Mouse (Mus musculus): ENCODE measurements around the gene Acbd6.

Acbd6 gene

GRCm38 (mm10) chr1:155681116-155681799 lies 123.3 kb downstream of the Acbd6 start:
- no peaks in the 10 kb centered on the region for H3K9me3 ChIP-seq (ENCODE audit: low read length)
- H3K27me3 ChIP-seq (ENCODE audit: insufficient read depth, low read length): no peaks in the 10 kb centered on the region

GRCm38 (mm10) chr1:155686816-155687215 lies 128.9 kb downstream of the Acbd6 start:
- Histone ChIP-seq H3K4me1 (replicated peaks; ENCODE audit: low read depth, low read length) (0 out of 2 replicates have a peak, but pooled peaks cover 5% of the 10 kb centered on the region), H3K27me3 (ENCODE audit: insufficient read depth, low read length) (no peaks in the 10 kb centered on the region), H3K36me3 (ENCODE audit: insufficient read depth, low read length) (no peaks in the 10 kb centered on the region), H3K4me3 (replicated peaks; ENCODE audit: low read length) (no peak overlapping the region), H3K9me3 (ENCODE audit: low read length) (no peaks in the 10 kb centered on the region)
- TF ChIP-seq POU5F1 (IDR thresholded peaks at IDR 0.05; ENCODE audit: borderline replicate concordance, low read length): no peak
- TF ChIP-seq CTCF (conservative IDR thresholded peaks at IDR 0.05; ENCODE audit: low read length): no peak
- TF ChIP-seq NANOG (IDR thresholded peaks at IDR 0.05; ENCODE audit: borderline replicate concordance, low read length): no peak

More at GRCm38 (mm10) chr1:155681116-155681799, 123.3 kb downstream of the Acbd6 start:
- H3K36me3 ChIP-seq (ENCODE audit: insufficient read depth, low read length): no peaks in the 10 kb centered on the region
- TF ChIP-seq POU5F1 (IDR thresholded peaks at IDR 0.05; ENCODE audit: borderline replicate concordance, low read length) (no peak), NANOG (IDR thresholded peaks at IDR 0.05; ENCODE audit: borderline replicate concordance, low read length) (no peak), CTCF (conservative IDR thresholded peaks at IDR 0.05; ENCODE audit: low read length) (no peak)
- H3K4me1 ChIP-seq (replicated peaks; ENCODE audit: low read depth, low read length): no peaks in the 10 kb centered on the region
- H3K4me3 ChIP-seq (replicated peaks; ENCODE audit: low read length): no peak overlapping the region

GRCm38 (mm10) chr1:155689141-155689540 lies 131.2 kb downstream of the Acbd6 start:
- 0 out of 2 replicates have a peak, but pooled peaks cover 5% of the 10 kb centered on the region for H3K4me1 ChIP-seq (replicated peaks; ENCODE audit: low read depth, low read length)
- no peaks in the 10 kb centered on the region for H3K36me3 ChIP-seq (ENCODE audit: insufficient read depth, low read length)
- no peaks in the 10 kb centered on the region for H3K9me3 ChIP-seq (ENCODE audit: low read length)
- no peak overlapping the region for H3K4me3 ChIP-seq (replicated peaks; ENCODE audit: low read length)
- no peak for TF ChIP-seq CTCF (conservative IDR thresholded peaks at IDR 0.05; ENCODE audit: low read length)
- no peak for TF ChIP-seq NANOG (IDR thresholded peaks at IDR 0.05; ENCODE audit: borderline replicate concordance, low read length)
- no peak for TF ChIP-seq POU5F1 (IDR thresholded peaks at IDR 0.05; ENCODE audit: borderline replicate concordance, low read length)
- H3K27me3 ChIP-seq (ENCODE audit: insufficient read depth, low read length): no peaks in the 10 kb centered on the region

GRCm38 (mm10) chr1:155689558-155689957 lies 131.6 kb downstream of the Acbd6 start:
- Histone ChIP-seq H3K4me3 (replicated peaks; ENCODE audit: low read length) (no peak overlapping the region), H3K36me3 (ENCODE audit: insufficient read depth, low read length) (no peaks in the 10 kb centered on the region), H3K4me1 (replicated peaks; ENCODE audit: low read depth, low read length) (0 out of 2 replicates have a peak, but pooled peaks cover 5% of the 10 kb centered on the region), H3K27me3 (ENCODE audit: insufficient read depth, low read length) (no peaks in the 10 kb centered on the region), H3K9me3 (ENCODE audit: low read length) (no peaks in the 10 kb centered on the region)
- no peak for TF ChIP-seq POU5F1 (IDR thresholded peaks at IDR 0.05; ENCODE audit: borderline replicate concordance, low read length)
- no peak for TF ChIP-seq CTCF (conservative IDR thresholded peaks at IDR 0.05; ENCODE audit: low read length)
- TF ChIP-seq NANOG (IDR thresholded peaks at IDR 0.05; ENCODE audit: borderline replicate concordance, low read length): no peak

- no peaks in the 10 kb centered on the region for H3K27me3 ChIP-seq (ENCODE audit: insufficient read depth, low read length)
- no peak overlapping the region for H3K4me3 ChIP-seq (replicated peaks; ENCODE audit: low read length)
- H3K36me3 ChIP-seq (ENCODE audit: insufficient read depth, low read length): no peaks in the 10 kb centered on the region
- TF ChIP-seq POU5F1 (IDR thresholded peaks at IDR 0.05; ENCODE audit: borderline replicate concordance, low read length) (no peak), NANOG (IDR thresholded peaks at IDR 0.05; ENCODE audit: borderline replicate concordance, low read length) (no peak), CTCF (conservative IDR thresholded peaks at IDR 0.05; ENCODE audit: low read length) (no peak)
- no peaks in the 10 kb centered on the region for H3K9me3 ChIP-seq (ENCODE audit: low read length)
- H3K4me1 ChIP-seq (replicated peaks; ENCODE audit: low read depth, low read length): no peaks in the 10 kb centered on the region
These were observed 134.3 kb downstream of the Acbd6 start for GRCm38 (mm10) chr1:155692230-155692629.

- Histone ChIP-seq H3K4me3 (replicated peaks; ENCODE audit: low read length) (no peak overlapping the region), H3K27me3 (ENCODE audit: insufficient read depth, low read length) (no peaks in the 10 kb centered on the region), H3K36me3 (ENCODE audit: insufficient read depth, low read length) (no peaks in the 10 kb centered on the region), H3K9me3 (ENCODE audit: low read length) (no peaks in the 10 kb centered on the region), H3K4me1 (replicated peaks; ENCODE audit: low read depth, low read length) (no peaks in the 10 kb centered on the region)
- no peak for TF ChIP-seq POU5F1 (IDR thresholded peaks at IDR 0.05; ENCODE audit: borderline replicate concordance, low read length)
- TF ChIP-seq NANOG (IDR thresholded peaks at IDR 0.05; ENCODE audit: borderline replicate concordance, low read length): no peak
- no peak for TF ChIP-seq CTCF (conservative IDR thresholded peaks at IDR 0.05; ENCODE audit: low read length)
These were observed 135.1 kb downstream of the Acbd6 start for GRCm38 (mm10) chr1:155693026-155693425.

- Histone ChIP-seq H3K4me1 (replicated peaks; ENCODE audit: low read depth, low read length) (0 out of 2 replicates have a peak, but pooled peaks cover 3% of the 10 kb centered on the region), H3K9me3 (ENCODE audit: low read length) (no peaks in the 10 kb centered on the region), H3K36me3 (ENCODE audit: insufficient read depth, low read length) (no peaks in the 10 kb centered on the region), H3K27me3 (ENCODE audit: insufficient read depth, low read length) (no peaks in the 10 kb centered on the region), H3K4me3 (replicated peaks; ENCODE audit: low read length) (no peak overlapping the region)
- TF ChIP-seq NANOG (IDR thresholded peaks at IDR 0.05; ENCODE audit: borderline replicate concordance, low read length) (no peak), POU5F1 (IDR thresholded peaks at IDR 0.05; ENCODE audit: borderline replicate concordance, low read length) (no peak), CTCF (conservative IDR thresholded peaks at IDR 0.05; ENCODE audit: low read length) (no peak)
These were observed 135.5 kb downstream of the Acbd6 start for GRCm38 (mm10) chr1:155693443-155693842.

- H3K4me3 ChIP-seq (replicated peaks; ENCODE audit: low read length): no peak overlapping the region
- H3K4me1 ChIP-seq (replicated peaks; ENCODE audit: low read depth, low read length): 0 out of 2 replicates have a peak, but pooled peaks cover 5% of the 10 kb centered on the region
- TF ChIP-seq POU5F1 (IDR thresholded peaks at IDR 0.05; ENCODE audit: borderline replicate concordance, low read length): no peak
- no peak for TF ChIP-seq CTCF (conservative IDR thresholded peaks at IDR 0.05; ENCODE audit: low read length)
- TF ChIP-seq NANOG (IDR thresholded peaks at IDR 0.05; ENCODE audit: borderline replicate concordance, low read length): no peak
- H3K36me3 ChIP-seq (ENCODE audit: insufficient read depth, low read length): no peaks in the 10 kb centered on the region
- H3K27me3 ChIP-seq (ENCODE audit: insufficient read depth, low read length): 0 out of 2 replicates have a peak, but pooled peaks cover 3% of the 10 kb centered on the region
- H3K9me3 ChIP-seq (ENCODE audit: low read length): no peaks in the 10 kb centered on the region
These were observed 140.6 kb downstream of the Acbd6 start for GRCm38 (mm10) chr1:155698373-155699159.
